1 mouse cellular context compared by ENCODE assay signal in genomic region chr17:28404301-28404700, GRCm38 (mm10).
TF ChIP-seq lines count a peak whose summit lies in the region.

No protein-coding gene starts in this region.

TF ChIP-seq in MEL, 35 proteins besides CTCF, POLR2A, EP300 and RAD21:
- TF ChIP-seq POLR2AphosphoS2 (IDR thresholded peaks at IDR 0.05; ENCODE audit: low read length) = no peak
- TF ChIP-seq MAX (IDR thresholded peaks at IDR 0.05; ENCODE audit: low read length) = no peak
- no peak for TF ChIP-seq POLR2AphosphoS5 (IDR thresholded peaks at IDR 0.05; ENCODE audit: borderline replicate concordance, low read depth, low read length)
- no peak for TF ChIP-seq MAZ (IDR thresholded peaks at IDR 0.05; ENCODE audit: low read depth, low read length)
- no peak for TF ChIP-seq MEF2A (IDR thresholded peaks at IDR 0.05; ENCODE audit: extremely low read depth, insufficient replicate concordance, low read depth, low read length, poor library complexity, severe bottlenecking)
- TF ChIP-seq HCFC1 (IDR thresholded peaks at IDR 0.05; ENCODE audit: low read depth, low read length) = no peak
- no peak for TF ChIP-seq BHLHE40 (IDR thresholded peaks at IDR 0.05; ENCODE audit: borderline replicate concordance, low read depth, low read length)
- TF ChIP-seq TCF12 (IDR thresholded peaks at IDR 0.05; ENCODE audit: low read depth, low read length) = no peak
- no peak for TF ChIP-seq RCOR1 (IDR thresholded peaks at IDR 0.05; ENCODE audit: low read depth, low read length)
- no peak for TF ChIP-seq TBP (IDR thresholded peaks at IDR 0.05; ENCODE audit: low read depth, low read length)
- TF ChIP-seq MYB (IDR thresholded peaks at IDR 0.05; ENCODE audit: low read depth, low read length) = no peak
- no peak for TF ChIP-seq ZNF384 (IDR thresholded peaks at IDR 0.05; ENCODE audit: low read depth, low read length)
- TF ChIP-seq SIN3A (IDR thresholded peaks at IDR 0.05; ENCODE audit: low read length) = no peak
- TF ChIP-seq GABPA (IDR thresholded peaks at IDR 0.05; ENCODE audit: low read depth, low read length) = no peak
- TF ChIP-seq USF2 (IDR thresholded peaks at IDR 0.05; ENCODE audit: borderline replicate concordance in 1 of 2, insufficient read depth in 1 of 2, low read depth in 1 of 2, low read length in 2 of 2) = no peak
- no peak for TF ChIP-seq GATA1 (IDR thresholded peaks at IDR 0.05; ENCODE audit: low read depth, low read length)
- TF ChIP-seq ELF1 (IDR thresholded peaks at IDR 0.05; ENCODE audit: low read depth, low read length) = no peak
